In the genomic region with DNA sequence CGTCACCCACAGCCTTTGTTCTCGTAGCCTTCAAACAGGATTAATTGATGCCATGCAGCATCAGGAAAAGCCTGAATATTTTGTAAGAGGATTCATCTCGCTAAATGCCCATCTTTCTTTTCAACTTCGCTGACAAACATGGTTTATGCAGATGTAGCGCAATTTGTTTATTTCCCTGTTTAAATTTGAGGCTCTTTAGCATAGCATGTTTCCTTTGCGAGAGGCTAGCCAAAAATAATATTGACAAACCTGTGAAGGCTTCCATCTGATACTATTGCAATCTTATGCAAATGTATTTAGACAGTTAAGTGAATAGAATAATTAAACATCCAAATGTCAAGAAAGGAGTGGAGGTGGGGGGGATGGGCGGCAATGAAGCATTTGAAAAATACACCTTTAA, we compare ENCODE assay signal across 21 mouse cellular contexts.
A peak's percentile ranks its signal among the peaks of the same experiment; 100 is the strongest.
DNase-seq lines count a peak whose midpoint lies in the region; ATAC-seq and TF ChIP-seq lines count a peak whose summit lies in the region.
"Had no signal": no experiment of that assay in that cellular context is flagged by ENCODE, and none has a peak within 500 bp of the region (broad histone marks: within the 10 kb centered on the region; RNA-seq: fewer than 3 reads in every experiment).

No protein-coding gene starts in this region.

- no peak for ATAC-seq in embryonic facial prominence, embryonic 15.5 days (ENCODE audit: insufficient number of reproducible peaks, low FRiP score, low TSS enrichment, low read depth)
- ATAC-seq in intestine, embryonic 16.5 days: no peak
- no peak for ATAC-seq in intestine, embryonic 15.5 days
- ATAC-seq in kidney, postnatal 0 days (replicated peaks; ENCODE audit: low FRiP score, low read depth): no peak
- ATAC-seq: activated CD4-positive, CD25-positive, alpha-beta regulatory T cell, adult 4 months; CD4-positive, CD25-positive, alpha-beta regulatory T cell, adult 4 months; forebrain, postnatal 0 days; Patski had no signal

- TF ChIP-seq POLR2A in ES-Bruce4 (IDR thresholded peaks at IDR 0.05; ENCODE audit: insufficient read depth, low read length): no peak

- no peaks in the 10 kb centered on the region for H3K36me3 ChIP-seq in embryonic facial prominence, embryonic 15.5 days
- peaks cover 10% of the 10 kb centered on the region; the same call in 1 of the 2 replicates for H3K36me3 ChIP-seq in embryonic facial prominence, embryonic 10.5 days (replicated peaks)
- no peaks in the 10 kb centered on the region for H3K36me3 ChIP-seq in intestine, embryonic 16.5 days (ENCODE audit: control insufficient read depth, insufficient read depth, low read length)
- no peaks in the 10 kb centered on the region for H3K36me3 ChIP-seq in intestine, embryonic 15.5 days
- no peaks in the 10 kb centered on the region for H3K36me3 ChIP-seq in kidney, postnatal 0 days (ENCODE audit: insufficient read depth, low read length)
- peaks cover 5% of the 10 kb centered on the region; the same call in 1 of the 2 replicates for H3K36me3 ChIP-seq in ES-Bruce4 (ENCODE audit: control insufficient read depth, insufficient read depth, low read length, poor library complexity, severe bottlenecking)
- H3K36me3 ChIP-seq: hindbrain, embryonic 15.5 days had no signal

- no peak overlapping the region for H3K9ac ChIP-seq in embryonic facial prominence, embryonic 15.5 days
- H3K9ac ChIP-seq in intestine, embryonic 16.5 days (ENCODE audit: low read depth, low read length): no peak overlapping the region
- H3K9ac ChIP-seq in intestine, embryonic 15.5 days: no peak overlapping the region
- H3K9ac ChIP-seq in kidney, postnatal 0 days (ENCODE audit: low read depth, low read length): no peak overlapping the region
- H3K9ac ChIP-seq in ES-Bruce4 (ENCODE audit: low read depth, poor library complexity, severe bottlenecking): no peak overlapping the region
- H3K9ac ChIP-seq: forebrain, postnatal 0 days; heart, embryonic 13.5 days; hindbrain, embryonic 15.5 days had no signal

- H3K4me1 ChIP-seq in embryonic facial prominence, embryonic 15.5 days: peaks cover 13% of the 10 kb centered on the region
- H3K4me1 ChIP-seq in embryonic facial prominence, embryonic 10.5 days: peaks cover 43% of the 10 kb centered on the region
- H3K4me1 ChIP-seq in intestine, embryonic 16.5 days (ENCODE audit: control insufficient read depth, insufficient read depth, low read length): peaks cover 14% of the 10 kb centered on the region; the same call in 1 of the 2 replicates
- peaks cover 10% of the 10 kb centered on the region; the same call in 1 of the 2 replicates for H3K4me1 ChIP-seq in intestine, embryonic 15.5 days (replicated peaks)
- H3K4me1 ChIP-seq in kidney, postnatal 0 days (replicated peaks; ENCODE audit: insufficient read depth, low read length): peaks cover 31% of the 10 kb centered on the region
- H3K4me1 ChIP-seq in ES-Bruce4 (ENCODE audit: control insufficient read depth, insufficient read depth, low read length): peaks cover 4% of the 10 kb centered on the region

- no peak overlapping the region for H3K4me3 ChIP-seq in embryonic facial prominence, embryonic 15.5 days (replicated peaks)
- no peak overlapping the region for H3K4me3 ChIP-seq in embryonic facial prominence, embryonic 10.5 days
- no peak overlapping the region for H3K4me3 ChIP-seq in intestine, embryonic 16.5 days (ENCODE audit: low read length)
- no peak overlapping the region for H3K4me3 ChIP-seq in intestine, embryonic 15.5 days (replicated peaks)
- H3K4me3 ChIP-seq in kidney, postnatal 0 days (replicated peaks; ENCODE audit: low read depth, low read length): no peak overlapping the region
- H3K4me3 ChIP-seq in ES-Bruce4 (ENCODE audit: low read depth, low read length): no peak overlapping the region
- H3K4me3 ChIP-seq: heart, embryonic 13.5 days; hindbrain, embryonic 15.5 days had no signal

- DNase-seq in embryonic facial prominence, embryonic 10.5 days (ENCODE audit: low spot score): no peak
- peak; percentile 67 for DNase-seq in kidney, postnatal 0 days (ENCODE audit: low spot score)
- no peak for DNase-seq in kidney, adult 8-10 months
- no peak for DNase-seq in heart, adult 11 months
- DNase-seq: adrenal gland, postnatal 14 days; B cell, adult 2 months; cerebellum, adult 18-20 months; cerebellum, adult 9-11 months; cerebellum, postnatal 36 days; forebrain, postnatal 0 days; gastrocnemius, postnatal 25 days; heart, postnatal 36 days had no signal

- TF ChIP-seq CTCF in kidney, postnatal 0 days (IDR thresholded peaks at IDR 0.05; ENCODE audit: low read depth): no peak
- TF ChIP-seq CTCF in ES-Bruce4 (IDR thresholded peaks at IDR 0.05; ENCODE audit: low read depth, low read length): no peak

- H3K4me2 ChIP-seq in embryonic facial prominence, embryonic 15.5 days (replicated peaks): no peak overlapping the region
- no peak overlapping the region for H3K4me2 ChIP-seq in intestine, embryonic 16.5 days (ENCODE audit: low read depth, low read length)
- H3K4me2 ChIP-seq in intestine, embryonic 15.5 days (replicated peaks): no peak overlapping the region
- no peak overlapping the region for H3K4me2 ChIP-seq in kidney, postnatal 0 days (ENCODE audit: low read length)
- H3K4me2 ChIP-seq: heart, embryonic 13.5 days; hindbrain, embryonic 15.5 days had no signal

- H3K9me3 ChIP-seq in embryonic facial prominence, embryonic 15.5 days (replicated peaks): no peaks in the 10 kb centered on the region
- H3K9me3 ChIP-seq in embryonic facial prominence, embryonic 10.5 days: no peaks in the 10 kb centered on the region
- H3K9me3 ChIP-seq in intestine, embryonic 16.5 days (ENCODE audit: control insufficient read depth, low read length): no peaks in the 10 kb centered on the region
- H3K9me3 ChIP-seq in intestine, embryonic 15.5 days: no peaks in the 10 kb centered on the region
- no peaks in the 10 kb centered on the region for H3K9me3 ChIP-seq in kidney, postnatal 0 days (replicated peaks; ENCODE audit: low read length)
- peaks cover 3% of the 10 kb centered on the region; the same call in 1 of the 2 replicates for H3K9me3 ChIP-seq in ES-Bruce4 (replicated peaks; ENCODE audit: control insufficient read depth, insufficient read depth, low read length, poor library complexity, severe bottlenecking)
- H3K9me3 ChIP-seq: heart, embryonic 13.5 days; hindbrain, embryonic 15.5 days had no signal

- H3K27ac ChIP-seq in embryonic facial prominence, embryonic 15.5 days (replicated peaks): 0 out of 2 replicates have a peak overlapping the region, but pooled peaks have one; percentile 34
- no peak overlapping the region for H3K27ac ChIP-seq in embryonic facial prominence, embryonic 10.5 days (replicated peaks)
- H3K27ac ChIP-seq in intestine, embryonic 16.5 days (ENCODE audit: low read length): peak overlapping the region; percentile 41; the same call in 1 of the 2 replicates
- no peak overlapping the region for H3K27ac ChIP-seq in intestine, embryonic 15.5 days
- H3K27ac ChIP-seq in kidney, postnatal 0 days: peak overlapping the region; percentile 72
- peak overlapping the region; percentile 82 for H3K27ac ChIP-seq in ES-Bruce4 (ENCODE audit: insufficient read depth, low read length)
- H3K27ac ChIP-seq: heart, embryonic 13.5 days; hindbrain, embryonic 15.5 days had no signal

- no peak for TF ChIP-seq EP300 in ES-Bruce4 (IDR thresholded peaks at IDR 0.05; ENCODE audit: insufficient read depth, low read depth, low read length)

- no peaks in the 10 kb centered on the region for H3K27me3 ChIP-seq in embryonic facial prominence, embryonic 15.5 days
- H3K27me3 ChIP-seq in embryonic facial prominence, embryonic 10.5 days (replicated peaks; ENCODE audit: low read depth, poor library complexity, severe bottlenecking): no peaks in the 10 kb centered on the region
- H3K27me3 ChIP-seq in intestine, embryonic 16.5 days (replicated peaks; ENCODE audit: control insufficient read depth, insufficient read depth, low read length): no peaks in the 10 kb centered on the region
- H3K27me3 ChIP-seq in intestine, embryonic 15.5 days (replicated peaks): no peaks in the 10 kb centered on the region
- H3K27me3 ChIP-seq in kidney, postnatal 0 days (ENCODE audit: insufficient read depth, low read length): no peaks in the 10 kb centered on the region
- no peaks in the 10 kb centered on the region for H3K27me3 ChIP-seq in ES-Bruce4 (ENCODE audit: control insufficient read depth, insufficient read depth, low read length, poor library complexity, severe bottlenecking)
- H3K27me3 ChIP-seq: heart, embryonic 13.5 days; hindbrain, embryonic 15.5 days; Patski had no signal

- 59% methylated on average over 7 of the region's 7 CpGs for WGBS in embryonic facial prominence, embryonic 15.5 days
- 83% methylated on average over 7 of the region's 7 CpGs for WGBS in embryonic facial prominence, embryonic 10.5 days
- 75% methylated on average over 7 of the region's 7 CpGs for WGBS in intestine, embryonic 16.5 days
- WGBS in intestine, embryonic 15.5 days: 75% methylated on average over 7 of the region's 7 CpGs
- 62% methylated on average over 7 of the region's 7 CpGs for WGBS in kidney, postnatal 0 days

Comparison
In these comparisons a context has a peak if more than half of its experiments do, and no peak if none do; other contexts are left out.
1. H3K27ac ChIP-seq: peak in embryonic facial prominence, embryonic 15.5 days (single experiment), intestine, embryonic 16.5 days (single experiment), kidney, postnatal 0 days (single experiment) and ES-Bruce4 (single experiment); none in embryonic facial prominence, embryonic 10.5 days (single experiment) and intestine, embryonic 15.5 days (single experiment).